Mouse (Mus musculus) naive thymus-derived CD4-positive, alpha-beta T cell, adult 2 months (primary cell): ENCODE measurements at regions not wholly inside any gene's neighbourhood (a gene's known extent, or its start where the extent isn't known, plus 50 kb on each side); places are given as distances from the start of the nearest gene placed in this dataset.

Experiments
- DNase-seq: peaks from one replicate; pipeline ENCODE4 v3.0.0-alpha.2; 2011; ENCODE audit warnings: low read depth

- DNase-seq: no peak
Measured at GRCm38 (mm10) chr13:71506777-71507176, 456.7 kb downstream of the Irx1 start.

DNA sequence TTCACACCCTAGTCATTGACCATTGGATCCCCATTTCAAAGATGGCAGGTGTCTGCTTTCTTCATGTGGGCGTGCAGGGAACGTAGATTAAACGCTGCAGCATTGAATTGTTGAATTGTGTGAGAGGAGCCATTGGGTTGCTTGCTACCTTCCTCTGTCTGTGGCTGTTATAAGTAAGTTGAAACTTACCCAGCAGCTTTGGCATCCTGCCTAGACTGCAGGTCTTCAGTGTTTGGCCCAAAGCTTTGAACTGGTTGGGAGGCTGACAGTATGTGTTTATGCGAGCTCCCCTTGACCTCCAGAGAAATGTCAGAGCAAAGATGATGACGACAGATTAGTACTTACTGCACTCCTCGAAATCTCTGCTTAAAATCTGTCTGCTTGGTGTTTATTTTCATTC, 473.8 kb downstream of the Irx1 start:
- DNase-seq: no peak

DNA sequence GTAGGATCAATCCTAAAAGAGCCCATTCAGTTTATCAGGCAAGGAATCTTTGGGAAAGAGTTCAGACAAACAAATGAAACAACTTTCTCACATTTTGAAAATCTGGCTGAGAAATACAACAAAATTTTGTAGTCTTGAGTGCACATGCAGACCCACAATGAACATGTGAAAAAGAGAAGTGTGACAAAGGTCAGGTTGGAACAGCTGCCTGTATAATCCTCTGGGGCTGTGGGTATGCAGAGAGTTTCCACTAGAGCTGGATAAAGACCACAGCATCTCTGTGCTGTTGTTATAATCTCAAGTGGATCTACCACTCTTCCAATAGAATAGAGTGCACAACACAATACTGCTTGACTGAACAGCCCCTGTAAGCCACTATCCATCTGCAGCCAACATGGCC, 482.3 kb downstream of the Irx1 start:
- DNase-seq: no peak

- no peak for DNase-seq
Measured at GRCm38 (mm10) chr13:71461552-71461951, 502.0 kb downstream of the Irx1 start.

- DNase-seq: no peak
Measured at GRCm38 (mm10) chr13:71460607-71461006, 502.9 kb downstream of the Irx1 start.

- DNase-seq: no peak
Measured at GRCm38 (mm10) chr13:71460097-71460496, 503.4 kb downstream of the Irx1 start.

DNA sequence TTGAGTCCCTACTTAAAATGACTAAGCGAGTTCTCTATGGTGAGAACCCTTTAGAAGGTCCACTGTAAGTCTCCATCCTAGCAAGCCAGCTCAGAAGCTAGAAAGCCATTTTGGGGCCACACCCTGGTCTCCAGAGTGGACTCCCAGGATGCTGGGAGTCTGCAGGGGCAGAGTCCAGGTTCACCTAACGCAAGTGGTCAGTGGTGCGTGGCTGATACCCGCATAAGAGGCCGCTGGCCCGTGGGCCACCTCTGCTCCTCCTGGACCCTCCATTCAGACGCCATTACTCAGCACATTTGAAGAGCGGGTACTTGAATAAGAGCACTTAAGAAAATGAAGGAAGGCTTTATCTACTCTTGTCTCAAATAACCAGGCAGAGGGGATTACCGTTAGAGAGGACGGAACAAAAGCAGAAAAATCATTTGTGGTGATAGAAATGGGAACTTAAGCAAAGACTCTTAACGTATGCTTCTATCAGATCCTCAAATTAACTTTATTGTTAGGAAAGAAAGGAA, 504.4 kb downstream of the Irx1 start:
- DNase-seq: no peak

DNA sequence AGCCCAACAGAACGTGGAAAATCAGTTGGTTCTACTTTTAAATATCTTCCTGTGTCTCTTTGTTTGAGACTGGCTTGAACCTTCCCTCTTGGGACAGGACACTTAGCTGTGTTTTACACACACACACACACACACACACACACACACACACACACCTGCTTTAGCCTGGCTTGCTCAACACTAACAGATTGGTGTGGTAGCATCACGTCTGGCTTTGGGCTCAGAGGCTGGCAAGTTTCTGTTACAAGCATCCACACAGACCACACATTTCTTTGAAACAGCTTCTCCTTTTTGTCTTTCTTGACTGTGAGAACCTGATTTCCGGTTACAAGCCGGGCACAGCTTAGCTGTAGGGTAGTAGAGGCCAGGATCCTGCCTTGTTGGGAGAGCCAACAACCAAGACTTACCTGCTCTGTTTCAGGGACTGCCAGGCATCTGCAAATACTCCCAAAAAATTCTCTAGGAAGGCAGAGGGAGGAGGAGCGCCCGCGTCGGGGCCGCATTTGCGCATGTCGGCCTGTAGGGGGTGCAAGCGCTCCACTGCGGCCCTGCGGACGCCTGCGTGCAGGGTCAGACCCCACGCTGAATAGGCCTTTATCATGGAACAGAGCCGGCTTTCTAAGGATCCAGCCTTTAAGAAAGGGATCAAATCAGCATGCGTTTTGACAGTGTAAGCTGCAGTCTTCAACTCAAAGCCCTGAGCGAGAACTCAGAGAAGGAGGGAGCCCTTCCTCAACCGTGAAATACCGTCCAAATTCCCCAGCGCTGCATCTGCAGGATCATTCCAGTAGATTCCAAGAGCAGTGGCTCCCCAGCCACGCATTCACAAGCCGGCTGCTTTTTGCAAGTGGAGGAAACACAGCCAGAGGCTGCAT, 505.2 kb downstream of the Irx1 start:
- DNase-seq: no peak

DNA sequence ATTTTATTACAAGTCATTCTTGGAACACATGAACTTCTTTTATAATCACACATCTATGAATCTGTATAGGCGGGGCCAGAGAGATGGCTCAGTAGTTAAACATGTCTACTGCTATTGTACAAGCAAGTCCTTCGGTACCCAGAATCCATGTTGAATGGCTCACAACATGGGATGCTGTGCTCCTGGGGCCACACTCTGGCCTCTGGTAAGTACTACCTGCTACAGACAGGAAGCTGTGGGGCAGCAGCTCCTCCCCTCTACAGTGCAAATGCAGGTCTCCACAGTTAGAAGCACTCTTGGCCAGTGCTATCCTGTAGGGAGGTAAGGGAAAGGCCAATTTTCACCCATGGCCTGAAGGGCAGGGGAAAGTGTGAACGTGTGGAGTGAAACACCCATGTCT, 506.0 kb downstream of the Irx1 start:
- DNase-seq: no peak

GRCm38 (mm10) chr13:71452258-71452657, 511.3 kb downstream of the Irx1 start:
- DNase-seq: no peak

GRCm38 (mm10) chr13:71437601-71438099, 525.9 kb downstream of the Irx1 start:
- DNase-seq: no peak

DNA sequence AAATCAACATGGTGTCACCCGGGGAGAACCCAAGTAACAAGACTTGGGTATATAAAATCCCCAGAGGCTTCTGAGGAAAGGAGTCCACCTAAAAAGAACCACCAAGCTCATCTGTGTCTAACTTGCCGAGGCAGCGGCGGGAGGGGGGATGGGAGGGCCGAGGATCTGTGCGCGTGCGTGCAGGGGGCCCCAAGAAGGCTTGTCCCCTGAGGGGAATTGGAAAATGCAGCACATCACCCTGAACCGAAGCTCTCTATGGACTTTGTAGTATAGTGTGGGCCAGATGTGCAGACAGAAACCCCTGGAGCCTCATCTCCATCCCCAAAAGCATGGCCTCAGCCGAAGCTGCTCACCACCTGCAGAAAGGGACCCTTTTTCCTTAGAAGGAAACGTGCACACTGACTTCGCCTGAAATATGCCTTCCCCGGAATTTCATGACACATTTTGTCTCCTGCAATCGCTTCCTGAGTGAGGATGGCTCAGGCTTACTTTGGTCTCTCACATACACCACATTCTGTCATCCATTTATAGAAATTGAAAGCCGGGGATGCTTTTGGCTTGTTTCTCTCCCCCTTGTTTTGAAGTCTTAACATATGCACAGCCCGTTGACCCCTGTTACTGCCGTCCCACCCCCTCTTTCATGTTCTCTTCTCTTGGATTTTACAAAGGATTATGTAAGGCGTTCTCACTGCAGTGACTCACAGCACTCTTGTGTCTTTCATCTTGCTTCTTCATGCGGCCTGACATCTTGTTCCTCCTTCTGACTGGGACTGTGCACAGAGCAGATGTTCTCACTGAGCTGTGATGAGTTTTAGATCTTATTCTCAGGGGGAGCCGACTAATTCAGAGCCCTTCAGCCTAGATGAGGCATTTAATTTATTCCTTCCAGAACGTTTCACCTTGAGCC, 559.6 kb downstream of the Irx1 start:
- no peak for DNase-seq

- no peak for DNase-seq
Measured at GRCm38 (mm10) chr13:71393716-71394309, 552.2 kb upstream of the Adamts16 start.

GRCm38 (mm10) chr13:71378641-71379040, 537.0 kb upstream of the Adamts16 start:
- no peak for DNase-seq

- DNase-seq: no peak
Measured at GRCm38 (mm10) chr13:71375909-71376606, 534.4 kb upstream of the Adamts16 start.

DNA sequence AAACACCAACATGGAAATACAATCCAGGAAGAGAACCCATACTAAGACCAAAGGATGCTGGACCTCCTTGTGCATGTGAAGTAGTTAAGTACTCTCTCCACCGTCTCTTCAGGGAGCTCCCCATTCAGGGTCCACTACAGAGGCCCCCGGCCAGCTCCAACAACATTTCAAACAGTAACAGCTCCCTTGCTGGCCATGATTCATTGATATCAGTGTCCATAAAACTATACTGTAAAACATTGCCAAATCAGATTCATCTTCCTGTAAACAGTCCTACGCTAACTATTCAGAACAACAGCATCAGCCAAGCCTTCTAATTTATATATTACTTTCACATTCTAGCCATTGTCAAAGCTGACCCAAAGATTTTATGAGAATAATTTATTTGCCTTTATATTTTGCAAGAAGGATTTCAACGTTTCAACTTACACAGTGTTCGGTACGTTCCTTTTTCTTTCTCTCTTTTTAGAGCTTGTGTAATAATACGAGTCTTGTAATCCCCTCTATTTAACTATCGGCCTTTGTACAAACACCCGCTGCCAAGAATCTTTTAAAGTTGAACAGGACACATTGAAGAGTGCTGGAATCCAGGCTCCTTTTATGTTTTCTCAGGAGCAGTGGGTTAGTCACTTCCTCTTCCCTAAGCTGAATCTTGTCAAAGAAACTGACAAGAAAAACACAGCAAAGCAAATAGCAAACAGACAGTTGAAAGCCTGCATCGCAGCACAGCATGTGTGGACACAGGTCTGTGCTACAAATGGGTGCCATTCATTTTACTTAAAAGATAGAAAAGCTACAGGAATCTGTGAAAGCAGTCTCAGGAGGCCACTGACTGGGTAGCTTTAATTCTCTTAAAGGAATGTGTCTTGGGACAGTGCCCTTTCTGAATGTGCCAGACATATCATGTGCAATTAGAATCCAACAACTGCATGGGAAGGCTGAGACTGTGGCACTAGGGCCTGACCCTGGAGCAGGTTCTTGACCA, 531.4 kb upstream of the Adamts16 start:
- DNase-seq: no peak

- DNase-seq: no peak
Measured at GRCm38 (mm10) chr13:71369832-71370231, 528.2 kb upstream of the Adamts16 start.

DNA sequence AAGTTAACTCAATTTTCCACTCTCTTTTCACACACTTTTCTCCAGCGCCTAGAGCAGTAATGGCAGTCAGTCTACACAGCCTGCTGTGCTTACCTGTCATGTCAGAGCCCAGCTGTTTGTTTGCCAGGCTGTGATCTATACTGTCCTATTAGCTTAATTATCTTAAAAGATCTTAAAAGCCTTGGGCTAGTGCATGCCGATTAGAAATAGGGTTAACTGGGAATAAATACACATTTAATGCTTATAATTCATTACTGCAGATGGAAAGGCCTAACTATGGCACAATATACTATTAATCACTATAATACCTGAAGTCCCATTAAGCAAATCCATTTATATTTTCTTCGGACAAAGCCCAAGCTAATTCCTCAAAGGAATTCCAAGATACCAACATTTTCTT, 523.6 kb upstream of the Adamts16 start:
- no peak for DNase-seq

DNA sequence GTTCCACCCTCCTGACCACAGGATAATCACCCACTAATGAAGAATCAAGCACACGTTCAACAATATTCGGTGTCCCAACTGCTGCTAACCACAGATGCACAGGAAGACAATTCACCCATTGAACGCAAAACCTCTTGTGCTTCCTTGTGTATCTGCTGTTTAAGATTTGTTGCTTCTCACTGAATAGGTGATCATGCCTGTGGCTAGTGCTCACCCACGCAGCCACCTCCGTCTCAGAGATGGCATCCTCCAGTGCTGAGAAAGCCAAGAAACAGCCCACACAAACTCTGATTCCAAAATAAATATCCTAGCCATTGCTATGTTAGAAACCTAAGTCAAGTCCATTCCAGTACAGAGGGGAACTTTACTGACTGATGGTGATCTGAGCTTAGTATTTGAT, 520.7 kb upstream of the Adamts16 start:
- DNase-seq: no peak

DNA sequence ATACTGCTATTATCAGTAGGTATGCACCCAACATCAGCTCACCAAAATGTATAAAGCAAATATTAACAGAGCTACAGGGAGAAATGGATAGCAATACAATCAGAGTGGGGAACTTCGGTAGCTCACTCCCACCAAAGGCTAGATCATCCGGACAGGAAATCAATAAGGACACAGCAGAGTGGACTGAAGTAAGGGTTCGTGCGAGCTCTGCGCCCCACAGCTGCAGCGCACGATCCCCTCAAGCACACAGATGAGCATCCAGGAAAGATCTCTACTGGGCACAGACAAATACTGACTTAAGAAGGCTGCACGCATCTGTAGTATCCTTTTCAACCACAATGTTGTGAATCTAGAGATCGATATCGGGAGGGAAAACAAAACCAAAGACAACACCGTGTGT, 517.5 kb upstream of the Adamts16 start:
- no peak for DNase-seq
